8 mouse cellular contexts compared by ENCODE assay signal in the genomic region with DNA sequence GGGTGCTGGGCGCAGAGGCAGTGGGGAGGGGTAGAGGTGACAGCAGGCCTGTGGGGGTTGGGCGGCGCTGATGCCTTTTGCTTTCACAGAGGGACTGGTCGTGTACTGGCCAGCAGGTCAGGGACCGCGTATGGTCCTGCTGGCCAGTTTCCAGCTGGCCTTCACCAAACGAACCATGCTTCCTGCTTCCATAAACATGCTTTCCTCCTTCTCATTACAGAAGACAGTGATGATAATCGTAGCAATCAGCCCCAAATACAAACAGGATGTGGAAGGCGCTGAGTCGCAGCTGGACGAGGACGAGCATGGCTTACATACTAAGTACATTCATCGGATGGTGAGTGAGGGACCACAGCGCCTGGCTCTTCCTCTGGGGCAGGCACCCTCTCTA. TPM values are rescaled to one million over a fixed set of nuclear protein-coding genes. Genes with fewer than 3 reads are reported as not detected.
DNase-seq lines count a peak whose midpoint lies in the region; ATAC-seq and TF ChIP-seq lines count a peak whose summit lies in the region.
"Had no signal": no experiment of that assay in that cellular context is flagged by ENCODE, and none has a peak within 500 bp of the region (broad histone marks: within the 10 kb centered on the region; RNA-seq: fewer than 3 reads in every experiment).

No protein-coding gene starts in this region.

- no peak for TF ChIP-seq RAD21 in CH12.LX (IDR thresholded peaks at IDR 0.05; ENCODE audit: low read depth, low read length)

- ATAC-seq in forebrain, embryonic 14.5 days: peak; percentile 35; the same call in 1 of the 2 replicates
- peak; percentile 73 for ATAC-seq in intestine, embryonic 16.5 days
- peak; percentile 90 for ATAC-seq in lung, embryonic 16.5 days (ENCODE audit: low read depth)

- 57% methylated on average over 14 of the region's 14 CpGs for WGBS in forebrain, embryonic 14.5 days
- WGBS in intestine, embryonic 16.5 days: 35% methylated on average over 14 of the region's 14 CpGs
- 27% methylated on average over 14 of the region's 14 CpGs for WGBS in lung, embryonic 16.5 days

- H3K4me2 ChIP-seq in CH12.LX (ENCODE audit: insufficient read depth, low read depth, poor library complexity, severe bottlenecking): no peak overlapping the region
- no peak overlapping the region for H3K4me2 ChIP-seq in forebrain, embryonic 14.5 days (ENCODE audit: low read length)
- H3K4me2 ChIP-seq in intestine, embryonic 16.5 days (ENCODE audit: low read depth, low read length): no peak overlapping the region
- peak overlapping the region; percentile 28 for H3K4me2 ChIP-seq in lung, embryonic 16.5 days (ENCODE audit: low read depth, low read length)

- H3K4me3 ChIP-seq in CH12.LX (replicated peaks in 1 of 3; ENCODE audit: low read depth in 2 of 3, low read length in 2 of 3, poor library complexity in 1 of 3): no peak overlapping the region
- no peak overlapping the region for H3K4me3 ChIP-seq in forebrain, embryonic 14.5 days (ENCODE audit: low read depth, low read length)
- no peak overlapping the region for H3K4me3 ChIP-seq in intestine, embryonic 16.5 days (ENCODE audit: low read length)
- no peak overlapping the region for H3K4me3 ChIP-seq in lung, embryonic 16.5 days (ENCODE audit: low read length)

- dilution Hi-C loops in CH12.LX (cut with MboI; ENCODE audit: extremely low pct_ligation_motif_present, extremely low pct_unique_long_range_greater_than_20kb, low sequenced_read_pairs): no loop called here

- no peak for DNase-seq in CH12.LX (ENCODE audit: extremely low read depth)
- peak; percentile 72 for DNase-seq in adrenal gland, postnatal 14 days
- DNase-seq in forebrain, embryonic 14.5 days (ENCODE audit: low spot score): no peak
- no peak for DNase-seq in spleen, adult 12 weeks (ENCODE audit: low spot score)
- no peak for DNase-seq in urinary bladder, postnatal 4 days (ENCODE audit: low spot score in 2 of 2)

- H3K27ac ChIP-seq in CH12.LX (ENCODE audit: insufficient read depth, low read depth): 0 out of 2 replicates have a peak overlapping the region, but pooled peaks have one; percentile 5
- peak overlapping the region; percentile 63; the same call in 1 of the 2 replicates for H3K27ac ChIP-seq in forebrain, embryonic 14.5 days (ENCODE audit: low read depth, low read length)
- peak overlapping the region; percentile 75 for H3K27ac ChIP-seq in intestine, embryonic 16.5 days (ENCODE audit: low read length)
- H3K27ac ChIP-seq in lung, embryonic 16.5 days (ENCODE audit: low read length): peak overlapping the region; percentile 89
- H3K27ac ChIP-seq: liver, embryonic 14.5 days had no signal

- H3K36me3 ChIP-seq in CH12.LX (replicated peaks in 1 of 2; ENCODE audit: control insufficient read depth in 1 of 2, insufficient read depth in 1 of 2, low read length in 1 of 2): peaks cover 75 to 92% of the 10 kb centered on the region in 2 experiments
- peaks cover 9% of the 10 kb centered on the region for H3K36me3 ChIP-seq in forebrain, embryonic 14.5 days (ENCODE audit: control insufficient read depth, insufficient read depth, low read length)
- peaks cover 16% of the 10 kb centered on the region for H3K36me3 ChIP-seq in intestine, embryonic 16.5 days (ENCODE audit: control insufficient read depth, insufficient read depth, low read length)
- H3K36me3 ChIP-seq in lung, embryonic 16.5 days (ENCODE audit: control insufficient read depth, insufficient read depth, low read length): peaks cover 22% of the 10 kb centered on the region

- H3K4me1 ChIP-seq in CH12.LX (ENCODE audit: control insufficient read depth in 1 of 2, insufficient read depth in 2 of 2): no peaks in the 10 kb centered on the region
- H3K4me1 ChIP-seq in forebrain, embryonic 14.5 days (ENCODE audit: control insufficient read depth, insufficient read depth, low read length): peaks cover 12% of the 10 kb centered on the region
- H3K4me1 ChIP-seq in intestine, embryonic 16.5 days (ENCODE audit: control insufficient read depth, insufficient read depth, low read length): peaks cover 15% of the 10 kb centered on the region
- H3K4me1 ChIP-seq in lung, embryonic 16.5 days (replicated peaks; ENCODE audit: control insufficient read depth, insufficient read depth, low read length): peaks cover 25% of the 10 kb centered on the region

- TF ChIP-seq POLR2A in CH12.LX (IDR thresholded peaks at IDR 0.05; ENCODE audit: low read depth, low read length): no peak

- no peaks in the 10 kb centered on the region for H3K79me2 ChIP-seq in CH12.LX (replicated peaks; ENCODE audit: control insufficient read depth, extremely low read depth, insufficient read depth, poor library complexity, severe bottlenecking)

- H3K9ac ChIP-seq in CH12.LX (ENCODE audit: insufficient read depth, low read depth): no peak overlapping the region
- 0 out of 2 replicates have a peak overlapping the region, but pooled peaks have one; percentile 32 for H3K9ac ChIP-seq in forebrain, embryonic 14.5 days (ENCODE audit: low read length)
- H3K9ac ChIP-seq in intestine, embryonic 16.5 days (ENCODE audit: low read depth, low read length): no peak overlapping the region
- peak overlapping the region; percentile 38 for H3K9ac ChIP-seq in lung, embryonic 16.5 days (ENCODE audit: low read length)
- H3K9ac ChIP-seq: liver, embryonic 14.5 days had no signal

- no peak for TF ChIP-seq CTCF in CH12.LX (conservative IDR thresholded peaks at IDR 0.05 in 1 of 2, IDR thresholded peaks at IDR 0.05 in 1 of 2; ENCODE audit: low read depth in 2 of 2, low read length in 2 of 2)

- H3K27me3 ChIP-seq in CH12.LX (replicated peaks): no peaks in the 10 kb centered on the region
- H3K27me3 ChIP-seq in forebrain, embryonic 14.5 days (replicated peaks; ENCODE audit: control insufficient read depth, insufficient read depth, low read length): no peaks in the 10 kb centered on the region
- no peaks in the 10 kb centered on the region for H3K27me3 ChIP-seq in intestine, embryonic 16.5 days (replicated peaks; ENCODE audit: control insufficient read depth, insufficient read depth, low read length)
- H3K27me3 ChIP-seq in lung, embryonic 16.5 days (ENCODE audit: control insufficient read depth, insufficient read depth, low read depth, low read length): no peaks in the 10 kb centered on the region

- TF ChIP-seq EP300 in CH12.LX (IDR thresholded peaks at IDR 0.05; ENCODE audit: low read length): no peak

- in situ Hi-C loops in CH12.LX (cut with MboI; ENCODE audit: low pct_ligation_motif_present, low pct_unique_long_range_greater_than_20kb, low sequenced_read_pairs): no loop called here

- H3K9me3 ChIP-seq in CH12.LX (replicated peaks; ENCODE audit: low read length): no peaks in the 10 kb centered on the region
- H3K9me3 ChIP-seq in forebrain, embryonic 14.5 days (replicated peaks; ENCODE audit: control insufficient read depth, low read length): no peaks in the 10 kb centered on the region
- H3K9me3 ChIP-seq in intestine, embryonic 16.5 days (ENCODE audit: control insufficient read depth, low read length): no peaks in the 10 kb centered on the region
- H3K9me3 ChIP-seq in lung, embryonic 16.5 days (ENCODE audit: control insufficient read depth, low read length): no peaks in the 10 kb centered on the region

TF ChIP-seq in CH12.LX, 34 proteins besides CTCF, POLR2A, EP300 and RAD21:
- no peak for TF ChIP-seq NRF1 (IDR thresholded peaks at IDR 0.05; ENCODE audit: low read depth, low read length)
- TF ChIP-seq ZC3H11A (IDR thresholded peaks at IDR 0.05; ENCODE audit: low read depth, low read length): no peak
- no peak for TF ChIP-seq ELF1 (IDR thresholded peaks at IDR 0.05; ENCODE audit: low read depth, low read length)
- no peak for TF ChIP-seq UBTF (IDR thresholded peaks at IDR 0.05; ENCODE audit: low read depth, low read length)
- no peak for TF ChIP-seq ETS1 (conservative IDR thresholded peaks at IDR 0.05; ENCODE audit: low read depth, low read length)
- TF ChIP-seq CHD2 (IDR thresholded peaks at IDR 0.05; ENCODE audit: low read length): no peak
- TF ChIP-seq MXI1 (IDR thresholded peaks at IDR 0.05; ENCODE audit: low read depth, low read length): no peak
- no peak for TF ChIP-seq USF1 (IDR thresholded peaks at IDR 0.05; ENCODE audit: low read depth, low read length)
- TF ChIP-seq MEF2A (IDR thresholded peaks at IDR 0.05; ENCODE audit: borderline replicate concordance, low read depth, low read length): no peak
- no peak for TF ChIP-seq KAT2A (IDR thresholded peaks at IDR 0.05; ENCODE audit: insufficient replicate concordance, low read length)
- TF ChIP-seq IRF4 (IDR thresholded peaks at IDR 0.05; ENCODE audit: low read depth, low read length): no peak
- TF ChIP-seq SIN3A (IDR thresholded peaks at IDR 0.05; ENCODE audit: low read length): no peak
- no peak for TF ChIP-seq CHD1 (IDR thresholded peaks at IDR 0.05; ENCODE audit: low read depth, low read length)
- no peak for TF ChIP-seq JUN (IDR thresholded peaks at IDR 0.05; ENCODE audit: insufficient read depth, low read depth, low read length)
- no peak for TF ChIP-seq MAFK (IDR thresholded peaks at IDR 0.05; ENCODE audit: insufficient replicate concordance, low read length)
TF ChIP-seq in CH12.LX: peak in this region for 0.

RNA-seq across cellular contexts. Expression of gene Traf3ip2, which starts 33.9 kb away (rescaled TPM):
- total RNA-seq in CH12.LX (2012; rRNA removed) (15.6 and 18.9 TPM in 2 replicates), CH12.LX (2014; rRNA removed) (9.2 and 9.5 TPM in 2 replicates)
- polyA plus RNA-seq in CH12.LX (2012; ENCODE audit: insufficient read length, low read depth): 22.1 and 23.4 TPM in 2 replicates
- 14.6 and 21.9 TPM in 2 replicates for total RNA-seq in adrenal gland, postnatal 14 days (2021)
- 4.8 and 5.7 TPM in 2 replicates for polyA plus RNA-seq in forebrain, embryonic 14.5 days (2014; fragmentation: Nextera tagmentation; extraction: Ambion mirVana)
- 28.0 and 33.4 TPM in 2 replicates for polyA plus RNA-seq in intestine, embryonic 16.5 days (2015; fragmentation: Nextera tagmentation; extraction: Ambion mirVana)
- 34.2 and 37.9 TPM in 2 replicates for polyA plus RNA-seq in lung, embryonic 16.5 days (2015; fragmentation: Nextera tagmentation; extraction: Ambion mirVana)

Comparison
In these comparisons a context has a peak if more than half of its experiments do, and no peak if none do; other contexts are left out.
1. H3K27ac ChIP-seq: peak in every context shown above with its lines; median percentile 89 in lung, embryonic 16.5 days; 75 in intestine, embryonic 16.5 days; 63 in forebrain, embryonic 14.5 days; 5 in CH12.LX.
2. H3K9ac ChIP-seq: peak in forebrain, embryonic 14.5 days (single experiment) and lung, embryonic 16.5 days (single experiment); none in CH12.LX (single experiment) and intestine, embryonic 16.5 days (single experiment).
3. ATAC-seq: peak in every context shown above with its lines; median percentile 90 in lung, embryonic 16.5 days; 73 in intestine, embryonic 16.5 days; 35 in forebrain, embryonic 14.5 days.